29 mouse cellular contexts compared by ENCODE assay signal in genomic region chr7:24479685-24480084, GRCm38 (mm10). TPM values are rescaled to one million over a fixed set of nuclear protein-coding genes. Genes with fewer than 3 reads are reported as not detected.
DNase-seq lines count a peak whose midpoint lies in the region; ATAC-seq lines count a peak whose summit lies in the region.
"Had no signal": no experiment of that assay in that cellular context is flagged by ENCODE, and none has a peak within 500 bp of the region (broad histone marks: within the 10 kb centered on the region; RNA-seq: fewer than 3 reads in every experiment).

No protein-coding gene starts in this region.

- peak overlapping the region; percentile 80; the same call in 1 of the 2 replicates for H3K4me3 ChIP-seq in hindbrain, embryonic 13.5 days
- H3K4me3 ChIP-seq in hindbrain, embryonic 11.5 days (ENCODE audit: low read depth, low read length) = no peak overlapping the region
- 0 out of 2 replicates have a peak overlapping the region, but pooled peaks have one; percentile 84 for H3K4me3 ChIP-seq in hindbrain, embryonic 14.5 days (replicated peaks; ENCODE audit: low read length)
- 0 out of 2 replicates have a peak overlapping the region, but pooled peaks have one; percentile 5 for H3K4me3 ChIP-seq in midbrain, embryonic 13.5 days (replicated peaks)
- no peak overlapping the region for H3K4me3 ChIP-seq in neural tube, embryonic 14.5 days (ENCODE audit: low read depth, low read length)
- H3K4me3 ChIP-seq: heart, adult 2 months; limb, embryonic 13.5 days; liver, embryonic 13.5 days had no signal

- H3K27ac ChIP-seq in hindbrain, embryonic 13.5 days = no peak overlapping the region
- H3K27ac ChIP-seq in hindbrain, embryonic 11.5 days (ENCODE audit: low read depth, low read length) = no peak overlapping the region
- 0 out of 2 replicates have a peak overlapping the region, but pooled peaks have one; percentile 14 for H3K27ac ChIP-seq in hindbrain, embryonic 14.5 days
- H3K27ac ChIP-seq in midbrain, embryonic 13.5 days = no peak overlapping the region
- H3K27ac ChIP-seq in neural tube, embryonic 14.5 days (ENCODE audit: low read depth, low read length) = no peak overlapping the region
- H3K27ac ChIP-seq: heart, adult 2 months; limb, embryonic 13.5 days; liver, embryonic 13.5 days had no signal

- H3K36me3 ChIP-seq in hindbrain, embryonic 13.5 days = no peaks in the 10 kb centered on the region
- no peaks in the 10 kb centered on the region for H3K36me3 ChIP-seq in hindbrain, embryonic 11.5 days (ENCODE audit: control insufficient read depth, insufficient read depth, low read length)
- H3K36me3 ChIP-seq in hindbrain, embryonic 14.5 days (replicated peaks; ENCODE audit: control insufficient read depth, insufficient read depth) = no peaks in the 10 kb centered on the region
- H3K36me3 ChIP-seq in midbrain, embryonic 13.5 days = no peaks in the 10 kb centered on the region
- no peaks in the 10 kb centered on the region for H3K36me3 ChIP-seq in neural tube, embryonic 14.5 days (ENCODE audit: control insufficient read depth, insufficient read depth, low read length)
- H3K36me3 ChIP-seq: limb, embryonic 13.5 days; liver, embryonic 13.5 days had no signal

- peak overlapping the region; percentile 96 for H3K9ac ChIP-seq in hindbrain, embryonic 13.5 days
- H3K9ac ChIP-seq in hindbrain, embryonic 11.5 days (ENCODE audit: low read depth, low read length) = no peak overlapping the region
- H3K9ac ChIP-seq in hindbrain, embryonic 14.5 days = no peak overlapping the region
- H3K9ac ChIP-seq in midbrain, embryonic 13.5 days (replicated peaks) = no peak overlapping the region
- H3K9ac ChIP-seq in neural tube, embryonic 14.5 days (replicated peaks; ENCODE audit: low read depth, low read length) = peak overlapping the region; percentile 16; the same call in 1 of the 2 replicates
- H3K9ac ChIP-seq: limb, embryonic 13.5 days; liver, embryonic 13.5 days; lung, embryonic 14.5 days had no signal

- ATAC-seq in hindbrain, embryonic 13.5 days (ENCODE audit: low FRiP score) = no peak
- no peak for ATAC-seq in hindbrain, embryonic 11.5 days (ENCODE audit: low FRiP score)
- no peak for ATAC-seq in hindbrain, embryonic 14.5 days (ENCODE audit: low FRiP score)
- ATAC-seq in midbrain, embryonic 13.5 days = no peak
- no peak for ATAC-seq in neural tube, embryonic 14.5 days (ENCODE audit: low read depth)
- ATAC-seq: activated CD4-positive, CD25-positive, alpha-beta regulatory T cell, adult 4 months; CD4-positive, CD25-positive, alpha-beta regulatory T cell, adult 4 months had no signal

- DNase-seq in hindbrain, embryonic 11.5 days (ENCODE audit: low spot score) = no peak
- DNase-seq in hindbrain, embryonic 14.5 days (ENCODE audit: low spot score) = no peak
- no peak for DNase-seq in frontal cortex, postnatal 25 days (ENCODE audit: low spot score in 2 of 2)
- DNase-seq in gastrocnemius, postnatal 10 days = no peak
- DNase-seq: adrenal gland, postnatal 14 days; cerebellum, postnatal 36 days; heart, adult 2 months; heart, postnatal 4 days; kidney, adult 11 months; kidney, postnatal 14 days; layer of hippocampus, postnatal 36 days; liver, embryonic 13.5 days; lung, embryonic 14.5 days; lung, postnatal 36 days; thymus, postnatal 36 days had no signal

- H3K4me1 ChIP-seq in hindbrain, embryonic 13.5 days (replicated peaks) = peaks cover 51% of the 10 kb centered on the region
- H3K4me1 ChIP-seq in hindbrain, embryonic 11.5 days (replicated peaks; ENCODE audit: control insufficient read depth, insufficient read depth, low read length) = no peaks in the 10 kb centered on the region; the same call in 1 of the 2 replicates
- peaks cover 35% of the 10 kb centered on the region for H3K4me1 ChIP-seq in hindbrain, embryonic 14.5 days (replicated peaks; ENCODE audit: control insufficient read depth, insufficient read depth, low read length)
- peaks cover 49% of the 10 kb centered on the region for H3K4me1 ChIP-seq in midbrain, embryonic 13.5 days (replicated peaks)
- peaks cover 27% of the 10 kb centered on the region for H3K4me1 ChIP-seq in neural tube, embryonic 14.5 days (ENCODE audit: control insufficient read depth, insufficient read depth, low read length)

- WGBS in hindbrain, embryonic 13.5 days = 100% methylated on average over 2 of the region's 2 CpGs
- 95% methylated on average over 2 of the region's 2 CpGs for WGBS in hindbrain, embryonic 11.5 days
- 95% methylated on average over 2 of the region's 2 CpGs for WGBS in hindbrain, embryonic 14.5 days
- WGBS in midbrain, embryonic 13.5 days = 89% methylated on average over 2 of the region's 2 CpGs
- 92% methylated on average over 2 of the region's 2 CpGs for WGBS in neural tube, embryonic 14.5 days

- H3K4me2 ChIP-seq in hindbrain, embryonic 13.5 days = peak overlapping the region; percentile 75
- no peak overlapping the region for H3K4me2 ChIP-seq in hindbrain, embryonic 11.5 days (replicated peaks; ENCODE audit: low read depth, low read length)
- peak overlapping the region; percentile 76 for H3K4me2 ChIP-seq in hindbrain, embryonic 14.5 days (replicated peaks)
- H3K4me2 ChIP-seq in midbrain, embryonic 13.5 days (replicated peaks) = peak overlapping the region; percentile 74
- H3K4me2 ChIP-seq in neural tube, embryonic 14.5 days (ENCODE audit: low read depth, low read length) = no peak overlapping the region
- H3K4me2 ChIP-seq: liver, embryonic 13.5 days had no signal

- H3K9me3 ChIP-seq in hindbrain, embryonic 13.5 days = no peaks in the 10 kb centered on the region
- no peaks in the 10 kb centered on the region for H3K9me3 ChIP-seq in hindbrain, embryonic 11.5 days (ENCODE audit: control insufficient read depth, low read length)
- no peaks in the 10 kb centered on the region for H3K9me3 ChIP-seq in hindbrain, embryonic 14.5 days (ENCODE audit: control insufficient read depth, low read length)
- H3K9me3 ChIP-seq in midbrain, embryonic 13.5 days = no peaks in the 10 kb centered on the region
- no peaks in the 10 kb centered on the region for H3K9me3 ChIP-seq in neural tube, embryonic 14.5 days (ENCODE audit: control insufficient read depth, low read length)
- H3K9me3 ChIP-seq: limb, embryonic 13.5 days had no signal

- H3K27me3 ChIP-seq in hindbrain, embryonic 13.5 days = no peaks in the 10 kb centered on the region
- no peaks in the 10 kb centered on the region; the same call in 1 of the 2 replicates for H3K27me3 ChIP-seq in hindbrain, embryonic 11.5 days (ENCODE audit: control insufficient read depth, insufficient read depth, low read length)
- H3K27me3 ChIP-seq in hindbrain, embryonic 14.5 days (ENCODE audit: control insufficient read depth, insufficient read depth, low read length) = no peaks in the 10 kb centered on the region
- peaks cover 6% of the 10 kb centered on the region; the same call in 1 of the 2 replicates for H3K27me3 ChIP-seq in midbrain, embryonic 13.5 days
- H3K27me3 ChIP-seq in neural tube, embryonic 14.5 days (ENCODE audit: control insufficient read depth, insufficient read depth, low read length) = no peaks in the 10 kb centered on the region; the same call in 1 of the 2 replicates

RNA-seq across cellular contexts. Expression of gene Cadm4, which starts 2.1 kb away (rescaled TPM):
- 67.2 and 67.9 TPM in 2 replicates for polyA plus RNA-seq in hindbrain, embryonic 13.5 days (2015; fragmentation: Nextera tagmentation; extraction: Ambion mirVana)
- 8.8 and 12.6 TPM in 2 replicates for polyA plus RNA-seq in hindbrain, embryonic 11.5 days (2014; fragmentation: Nextera tagmentation; extraction: Ambion mirVana)
- polyA plus RNA-seq in hindbrain, embryonic 14.5 days (2014; fragmentation: Nextera tagmentation; extraction: Ambion mirVana) = 22.7 and 28.3 TPM in 2 replicates
- polyA plus RNA-seq in midbrain, embryonic 13.5 days (2015; fragmentation: Nextera tagmentation; extraction: Ambion mirVana) = 52.4 and 67.8 TPM in 2 replicates
- 15.9 and 22.6 TPM in 2 replicates for polyA plus RNA-seq in neural tube, embryonic 14.5 days (2014; fragmentation: Nextera tagmentation; extraction: Ambion mirVana)
- total RNA-seq in gastrocnemius, postnatal 10 days (2021) = 10 to 100 TPM; 14.7 to 17.4 TPM
- total RNA-seq: megakaryocyte-erythroid progenitor cell, adult 5-6 weeks had no signal
- polyA plus RNA-seq: activated CD4-positive, CD25-positive, alpha-beta regulatory T cell, adult 4 months; CD4-positive, CD25-positive, alpha-beta regulatory T cell, adult 4 months had no signal

RNA-seq across cellular contexts. Expression of gene Plaur, which starts 17.4 kb away (rescaled TPM):
- 1.2 and 1.6 TPM in 2 replicates for polyA plus RNA-seq in hindbrain, embryonic 13.5 days (2015; fragmentation: Nextera tagmentation; extraction: Ambion mirVana)
- 1.7 and 2.1 TPM in 2 replicates for polyA plus RNA-seq in hindbrain, embryonic 11.5 days (2014; fragmentation: Nextera tagmentation; extraction: Ambion mirVana)
- 1.6 and 1.9 TPM in 2 replicates for polyA plus RNA-seq in hindbrain, embryonic 14.5 days (2014; fragmentation: Nextera tagmentation; extraction: Ambion mirVana)
- polyA plus RNA-seq in midbrain, embryonic 13.5 days (2015; fragmentation: Nextera tagmentation; extraction: Ambion mirVana) = 1.0 and 1.2 TPM in 2 replicates
- 0.81 and 1.6 TPM in 2 replicates for polyA plus RNA-seq in neural tube, embryonic 14.5 days (2014; fragmentation: Nextera tagmentation; extraction: Ambion mirVana)
- total RNA-seq in gastrocnemius, postnatal 10 days (2021) = 1 to 10 TPM; 2.0 to 3.0 TPM
- polyA plus RNA-seq: testis, adult 2 months had no signal

RNA-seq across cellular contexts. Expression of gene Zfp428, which starts 27.1 kb away (rescaled TPM):
- 259 and 270 TPM in 2 replicates for polyA plus RNA-seq in hindbrain, embryonic 13.5 days (2015; fragmentation: Nextera tagmentation; extraction: Ambion mirVana)
- 82.4 and 87.7 TPM in 2 replicates for polyA plus RNA-seq in hindbrain, embryonic 11.5 days (2014; fragmentation: Nextera tagmentation; extraction: Ambion mirVana)
- polyA plus RNA-seq in hindbrain, embryonic 14.5 days (2014; fragmentation: Nextera tagmentation; extraction: Ambion mirVana) = 181 and 201 TPM in 2 replicates
- 234 and 261 TPM in 2 replicates for polyA plus RNA-seq in midbrain, embryonic 13.5 days (2015; fragmentation: Nextera tagmentation; extraction: Ambion mirVana)
- polyA plus RNA-seq in neural tube, embryonic 14.5 days (2014; fragmentation: Nextera tagmentation; extraction: Ambion mirVana) = 165 and 211 TPM in 2 replicates
- total RNA-seq in gastrocnemius, postnatal 10 days (2021) = 10 to 100 TPM; 11.4 to 11.6 TPM
- polyA plus RNA-seq: activated CD4-positive, CD25-positive, alpha-beta regulatory T cell, adult 4 months had no signal

RNA-seq across cellular contexts. Expression of gene Irgc1, which starts 27.6 kb away (rescaled TPM):
- not detected in 2 replicates for polyA plus RNA-seq in hindbrain, embryonic 13.5 days (2015; fragmentation: Nextera tagmentation; extraction: Ambion mirVana)
- polyA plus RNA-seq in hindbrain, embryonic 11.5 days (2014; fragmentation: Nextera tagmentation; extraction: Ambion mirVana) = not detected in 2 replicates
- polyA plus RNA-seq in hindbrain, embryonic 14.5 days (2014; fragmentation: Nextera tagmentation; extraction: Ambion mirVana) = not detected in 2 replicates
- not detected in 2 replicates for polyA plus RNA-seq in midbrain, embryonic 13.5 days (2015; fragmentation: Nextera tagmentation; extraction: Ambion mirVana)
- polyA plus RNA-seq in neural tube, embryonic 14.5 days (2014; fragmentation: Nextera tagmentation; extraction: Ambion mirVana) = not detected in 2 replicates
- under 1 TPM in 1 of 2 experiments, not detected in 1; 0.21 TPM for total RNA-seq in gastrocnemius, postnatal 10 days (2021)
- total RNA-seq: adrenal gland, postnatal 14 days; ES-E14; heart, adult 2 months; heart, postnatal 4 days; layer of hippocampus, adult 2 months; layer of hippocampus, postnatal 36 days; megakaryocyte-erythroid progenitor cell, adult 5-6 weeks had no signal
- polyA plus RNA-seq: activated CD4-positive, CD25-positive, alpha-beta regulatory T cell, adult 4 months; brain, embryonic 14.5 days; heart, embryonic 14.5 days; limb, embryonic 13.5 days; liver, embryonic 13.5 days; lung, embryonic 14.5 days had no signal

RNA-seq across cellular contexts. Expression of gene AC161166.1, which starts 32.6 kb away (rescaled TPM):
- 1.1 and 1.6 TPM in 2 replicates for polyA plus RNA-seq in hindbrain, embryonic 13.5 days (2015; fragmentation: Nextera tagmentation; extraction: Ambion mirVana)
- polyA plus RNA-seq in hindbrain, embryonic 11.5 days (2014; fragmentation: Nextera tagmentation; extraction: Ambion mirVana) = 0.59 and 0.90 TPM in 2 replicates
- polyA plus RNA-seq in hindbrain, embryonic 14.5 days (2014; fragmentation: Nextera tagmentation; extraction: Ambion mirVana) = 0.65 and 0.98 TPM in 2 replicates
- polyA plus RNA-seq in midbrain, embryonic 13.5 days (2015; fragmentation: Nextera tagmentation; extraction: Ambion mirVana) = 1.2 and 1.9 TPM in 2 replicates
- 1.6 and 2.2 TPM in 2 replicates for polyA plus RNA-seq in neural tube, embryonic 14.5 days (2014; fragmentation: Nextera tagmentation; extraction: Ambion mirVana)
- total RNA-seq in gastrocnemius, postnatal 10 days (2021) = not detected
- total RNA-seq: adrenal gland, postnatal 14 days; gastrocnemius, postnatal 14 days; heart, adult 2 months; heart, postnatal 4 days; layer of hippocampus, adult 2 months; layer of hippocampus, postnatal 36 days; left cerebral cortex, postnatal 14 days; megakaryocyte-erythroid progenitor cell, adult 5-6 weeks had no signal
- polyA plus RNA-seq: brain, embryonic 14.5 days; CD4-positive, CD25-positive, alpha-beta regulatory T cell, adult 4 months; liver, embryonic 13.5 days had no signal

Comparison
In these comparisons a context has a peak if more than half of its experiments do, and no peak if none do; other contexts are left out.
1. H3K4me2 ChIP-seq: peak in hindbrain, embryonic 13.5 days (single experiment), hindbrain, embryonic 14.5 days (single experiment) and midbrain, embryonic 13.5 days (single experiment); none in hindbrain, embryonic 11.5 days (single experiment) and neural tube, embryonic 14.5 days (single experiment).
2. H3K4me3 ChIP-seq: peak in hindbrain, embryonic 13.5 days (single experiment), hindbrain, embryonic 14.5 days (single experiment) and midbrain, embryonic 13.5 days (single experiment); none in hindbrain, embryonic 11.5 days (single experiment) and neural tube, embryonic 14.5 days (single experiment).
3. H3K9ac ChIP-seq: peak in hindbrain, embryonic 13.5 days (single experiment) and neural tube, embryonic 14.5 days (single experiment); none in hindbrain, embryonic 11.5 days (single experiment), hindbrain, embryonic 14.5 days (single experiment) and midbrain, embryonic 13.5 days (single experiment).